Mouse (Mus musculus) lung, adult 2 months (tissue): ENCODE data around the gene Ptprt.

Source experiments
- CTCF ChIP-seq: fragments of 200-500 bp; IDR thresholded peaks from 2 replicates; pipeline ENCODE4 v1.5.1; 2011; ENCODE audit warnings: mild to moderate bottlenecking, low read length, control low read depth; ENCODE audit not compliant: insufficient read depth
- POLR2A ChIP-seq: fragments of 200-500 bp; IDR thresholded peaks from 2 replicates; pipeline ENCODE4 v1.6.1; 2011; ENCODE audit warnings: low read depth, mild to moderate bottlenecking, control low read depth, low read length, borderline replicate concordance; ENCODE audit errors: extremely low read depth

GRCm38 (mm10) chr2:161608401-161608800 is 1052.5 kb downstream of the Ptprt start:
- TF ChIP-seq CTCF, result no peak
- TF ChIP-seq POLR2A, result no peak
